Mouse (Mus musculus) cerebellum, adult 9-11 months (tissue): ENCODE measurements around the gene Zfp423.

Experiments
- DNase-seq: peaks from one replicate; pipeline ENCODE4 v3.0.0; 2022

Zfp423 gene

GRCm38 (mm10) chr8:87690100-87691095, 269.0 kb downstream of the Zfp423 start:
- no peak for DNase-seq

GRCm38 (mm10) chr8:87689192-87689591, 270.2 kb downstream of the Zfp423 start:
- peak; percentile 85 for DNase-seq

GRCm38 (mm10) chr8:87688348-87688747, 271.0 kb downstream of the Zfp423 start:
- DNase-seq = no peak

- peak; percentile 76 for DNase-seq
Observed at GRCm38 (mm10) chr8:87686986-87687698, 272.3 kb downstream of the Zfp423 start.

GRCm38 (mm10) chr8:87686026-87686425, 273.4 kb downstream of the Zfp423 start:
- DNase-seq = peak; percentile 46

GRCm38 (mm10) chr8:87685392-87685791, 274.0 kb downstream of the Zfp423 start:
- DNase-seq = no peak

- DNase-seq = no peak
Observed at GRCm38 (mm10) chr8:87682066-87682465, 277.3 kb downstream of the Zfp423 start.

- peak; percentile 50 for DNase-seq
Observed at GRCm38 (mm10) chr8:87680034-87680433, 279.4 kb downstream of the Zfp423 start.

GRCm38 (mm10) chr8:87679431-87680003, 279.9 kb downstream of the Zfp423 start:
- DNase-seq = no peak

GRCm38 (mm10) chr8:87675411-87675810, 284.0 kb downstream of the Zfp423 start:
- no peak for DNase-seq

GRCm38 (mm10) chr8:87674157-87674556, 285.2 kb downstream of the Zfp423 start:
- peak; percentile 61 for DNase-seq

- DNase-seq = no peak
Observed at GRCm38 (mm10) chr8:87672214-87672613, 287.2 kb downstream of the Zfp423 start.

- peak; percentile 88 for DNase-seq
Observed at GRCm38 (mm10) chr8:87671209-87671970, 288.0 kb downstream of the Zfp423 start.

GRCm38 (mm10) chr8:87670232-87670631, 289.2 kb downstream of the Zfp423 start:
- peak; percentile 63 for DNase-seq

- DNase-seq = peak; percentile 51
Observed at GRCm38 (mm10) chr8:87668736-87669135, 290.7 kb downstream of the Zfp423 start.

GRCm38 (mm10) chr8:87667914-87668643, 291.3 kb downstream of the Zfp423 start:
- DNase-seq = peak; percentile 89

- DNase-seq = no peak
Observed at GRCm38 (mm10) chr8:87667297-87667696, 292.1 kb downstream of the Zfp423 start.

GRCm38 (mm10) chr8:87665337-87665736, 294.1 kb downstream of the Zfp423 start:
- peak; percentile 51 for DNase-seq

GRCm38 (mm10) chr8:87664217-87664509, 295.2 kb downstream of the Zfp423 start:
- DNase-seq = peak; percentile 49

GRCm38 (mm10) chr8:87663349-87664216, 295.8 kb downstream of the Zfp423 start:
- peak; percentile 92 for DNase-seq

- no peak for DNase-seq
Observed at GRCm38 (mm10) chr8:87662811-87663341, 296.5 kb downstream of the Zfp423 start.
